Mouse (Mus musculus) E14TG2a.4 (cell line): ENCODE measurements at regions not wholly inside any gene's neighbourhood (a gene's known extent, or its start where the extent isn't known, plus 50 kb on each side); places are given as distances from the start of the nearest gene placed in this dataset.

ENCODE experiments used
- H3K27me3 ChIP-seq: 2 replicates; pipeline ENCODE4 v1.6.1; 2014; ENCODE audit warnings: low read length, control low read depth; ENCODE audit not compliant: insufficient read depth
- H3K36me3 ChIP-seq: 2 replicates; pipeline ENCODE4 v1.6.1; 2014; ENCODE audit warnings: low read length, control low read depth; ENCODE audit not compliant: insufficient read depth
- H3K4me1 ChIP-seq: replicated peaks from 2 replicates; pipeline ENCODE4 v1.6.1; 2014; ENCODE audit warnings: low read depth, low read length, control low read depth
- H3K4me3 ChIP-seq: replicated peaks from 2 replicates; pipeline ENCODE4 v1.5.1; 2014; ENCODE audit warnings: mild to moderate bottlenecking, low read length
- H3K9me3 ChIP-seq: 2 replicates; pipeline ENCODE4 v1.6.1; 2014; ENCODE audit warnings: low read length, control low read depth
- CTCF ChIP-seq: conservative IDR thresholded peaks from 2 replicates; pipeline ENCODE4 v1.5.1; 2014; ENCODE audit warnings: low read length
- NANOG ChIP-seq: IDR thresholded peaks from 2 replicates; pipeline ENCODE4 v1.6.1; 2014; ENCODE audit warnings: borderline replicate concordance, low read length, mixed read lengths
- POU5F1 ChIP-seq: IDR thresholded peaks from 2 replicates; pipeline ENCODE4 v1.6.1; 2014; ENCODE audit warnings: low read length, borderline replicate concordance

DNA sequence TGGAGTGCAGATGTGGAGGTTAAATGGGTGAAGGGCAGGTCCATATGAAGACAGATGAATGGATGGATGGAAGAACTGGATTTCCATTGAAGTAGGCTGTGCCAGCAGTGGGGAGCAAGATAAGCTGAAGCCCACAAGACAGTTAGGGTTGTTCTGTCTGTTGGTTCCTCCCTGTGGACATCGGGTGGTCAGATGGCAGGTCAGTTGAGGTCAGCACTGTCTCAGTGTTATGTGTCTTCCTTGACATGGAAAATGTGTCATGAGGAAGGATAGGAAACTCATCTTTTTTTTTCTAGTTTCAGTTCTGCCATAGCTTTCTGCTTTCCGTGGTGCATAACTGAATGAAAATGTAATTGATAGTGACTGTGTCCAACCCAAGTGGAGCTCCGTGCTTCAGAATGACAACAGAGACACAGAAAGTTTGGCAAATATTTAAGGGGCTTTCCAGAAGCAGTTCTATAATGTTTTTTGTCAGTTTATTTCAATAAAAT lies 297.2 kb downstream of the Ankrd50 start:
- Histone ChIP-seq H3K4me3 (no peak overlapping the region), H3K27me3 (no peaks in the 10 kb centered on the region), H3K9me3 (no peaks in the 10 kb centered on the region), H3K4me1 (no peaks in the 10 kb centered on the region), H3K36me3 (no peaks in the 10 kb centered on the region)
- TF ChIP-seq CTCF (no peak), POU5F1 (no peak), NANOG (no peak)

DNA sequence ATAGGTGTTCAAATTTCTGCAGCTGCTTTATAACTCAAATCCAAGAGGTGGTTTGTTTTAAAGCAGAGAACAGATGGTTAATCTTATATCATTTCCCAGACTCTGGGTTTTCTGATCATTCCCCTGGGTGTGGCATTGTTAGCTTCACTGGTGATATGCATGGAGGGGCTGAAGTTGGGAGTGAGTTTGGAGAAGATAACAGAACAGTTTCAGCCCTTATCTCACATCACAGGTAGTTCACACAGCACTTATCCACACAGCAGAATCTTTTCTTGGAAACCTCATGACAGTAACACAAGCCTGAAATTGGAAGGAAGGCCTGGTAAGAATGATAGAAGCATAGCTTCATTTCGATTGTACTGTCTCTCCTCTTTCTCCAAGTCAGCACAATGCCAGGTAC lies 298.1 kb downstream of the Ankrd50 start:
- Histone ChIP-seq H3K27me3 (no peaks in the 10 kb centered on the region), H3K4me3 (no peak overlapping the region), H3K4me1 (no peaks in the 10 kb centered on the region), H3K36me3 (no peaks in the 10 kb centered on the region), H3K9me3 (no peaks in the 10 kb centered on the region)
- TF ChIP-seq CTCF (no peak), POU5F1 (no peak), NANOG (no peak)

- Histone ChIP-seq H3K4me1 (no peaks in the 10 kb centered on the region), H3K36me3 (no peaks in the 10 kb centered on the region), H3K4me3 (no peak overlapping the region), H3K27me3 (no peaks in the 10 kb centered on the region), H3K9me3 (no peaks in the 10 kb centered on the region)
- TF ChIP-seq CTCF (no peak), NANOG (no peak), POU5F1 (no peak)
These were observed 306.3 kb downstream of the Ankrd50 start for GRCm38 (mm10) chr3:38178295-38178694.

DNA sequence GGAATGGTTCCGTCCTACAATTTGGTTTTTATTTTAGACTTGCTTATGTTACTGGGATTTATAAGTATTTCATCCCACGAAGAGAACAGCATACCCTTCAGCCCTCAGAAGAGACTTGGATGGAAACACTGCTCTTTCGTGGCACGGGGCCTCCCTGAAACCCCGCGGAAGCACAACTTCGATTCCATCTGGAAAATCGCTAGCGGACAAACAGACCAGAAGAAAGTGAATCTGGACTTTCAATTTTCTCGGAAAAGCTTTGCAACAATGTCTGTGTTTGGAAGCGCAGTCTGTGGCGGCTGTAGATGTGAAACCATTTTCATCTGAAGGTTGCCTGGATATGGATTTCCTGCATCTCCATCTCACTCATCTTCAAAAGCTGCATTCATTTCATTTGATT lies 308.7 kb downstream of the Ankrd50 start:
- H3K4me3 ChIP-seq = no peak overlapping the region
- no peaks in the 10 kb centered on the region for H3K36me3 ChIP-seq

GRCm38 (mm10) chr3:38174735-38175280 lies 309.8 kb downstream of the Ankrd50 start:
- TF ChIP-seq CTCF (no peak), NANOG (no peak), POU5F1 (no peak)
- Histone ChIP-seq H3K9me3 (no peaks in the 10 kb centered on the region), H3K27me3 (no peaks in the 10 kb centered on the region), H3K4me1 (peaks cover 3% of the 10 kb centered on the region), H3K36me3 (no peaks in the 10 kb centered on the region), H3K4me3 (no peak overlapping the region)

More for the DNA sequence above, 308.7 kb downstream of the Ankrd50 start:
- TF ChIP-seq CTCF (no peak), POU5F1 (no peak), NANOG (no peak)
- no peaks in the 10 kb centered on the region for H3K27me3 ChIP-seq
- H3K4me1 ChIP-seq = no peaks in the 10 kb centered on the region; the same call in 1 of the 2 replicates
- H3K9me3 ChIP-seq = no peaks in the 10 kb centered on the region

DNA sequence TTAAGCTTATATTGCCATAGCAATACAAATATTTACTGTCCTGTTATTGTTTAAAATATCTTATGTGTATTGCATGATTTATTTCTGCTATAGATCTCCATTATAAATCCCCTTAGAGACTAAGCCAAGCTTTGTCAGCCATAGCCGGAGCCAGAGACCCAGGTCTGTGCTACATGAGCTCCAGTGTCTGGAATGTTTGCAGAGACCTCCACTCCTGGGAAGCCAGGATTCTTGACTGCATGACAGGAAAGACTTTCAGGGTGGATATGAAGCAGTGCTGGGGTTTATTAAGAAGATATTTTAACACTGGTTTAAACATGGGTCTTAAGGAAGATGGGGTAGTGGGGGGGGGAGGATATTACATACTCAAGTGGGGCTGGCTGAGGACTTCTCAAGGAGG lies 332.2 kb downstream of the Ankrd50 start:
- no peak overlapping the region for H3K4me3 ChIP-seq
- H3K36me3 ChIP-seq = no peaks in the 10 kb centered on the region
- H3K9me3 ChIP-seq = no peaks in the 10 kb centered on the region
- no peaks in the 10 kb centered on the region for H3K27me3 ChIP-seq
- no peaks in the 10 kb centered on the region for H3K4me1 ChIP-seq
- TF ChIP-seq POU5F1 (no peak), CTCF (no peak), NANOG (no peak)

GRCm38 (mm10) chr3:38151821-38152220 lies 332.8 kb downstream of the Ankrd50 start:
- H3K4me1 ChIP-seq = no peaks in the 10 kb centered on the region
- H3K4me3 ChIP-seq = no peak overlapping the region
- H3K36me3 ChIP-seq = no peaks in the 10 kb centered on the region
- no peaks in the 10 kb centered on the region for H3K27me3 ChIP-seq
- no peaks in the 10 kb centered on the region for H3K9me3 ChIP-seq
- TF ChIP-seq POU5F1 = no peak
- TF ChIP-seq NANOG = no peak
- TF ChIP-seq CTCF = no peak

DNA sequence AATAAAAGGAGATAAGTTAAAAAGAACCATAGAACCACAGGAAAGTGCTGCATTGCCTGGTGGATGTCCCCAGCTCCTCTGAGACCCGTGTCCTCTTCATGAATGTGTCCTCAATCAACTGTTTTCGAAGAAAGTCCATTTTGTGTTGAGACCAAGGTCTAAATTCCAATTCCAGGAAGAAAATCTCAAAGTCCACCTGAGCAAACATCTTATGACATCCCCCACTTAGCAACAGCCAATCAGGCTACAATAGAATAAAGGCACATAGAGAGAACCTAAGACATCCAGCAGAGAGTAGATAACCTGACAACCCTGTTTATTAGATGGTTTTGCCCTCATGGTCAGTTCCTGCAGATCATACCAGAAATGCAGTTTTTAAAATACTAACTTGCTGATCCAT lies 338.0 kb downstream of the Ankrd50 start:
- no peaks in the 10 kb centered on the region for H3K27me3 ChIP-seq
- H3K36me3 ChIP-seq = no peaks in the 10 kb centered on the region
- H3K9me3 ChIP-seq = no peaks in the 10 kb centered on the region
- TF ChIP-seq CTCF = no peak
- TF ChIP-seq POU5F1 = no peak
- TF ChIP-seq NANOG = no peak
- no peak overlapping the region for H3K4me3 ChIP-seq
- H3K4me1 ChIP-seq = peaks cover 3% of the 10 kb centered on the region; the same call in 1 of the 2 replicates

- Histone ChIP-seq H3K9me3 (no peaks in the 10 kb centered on the region), H3K27me3 (no peaks in the 10 kb centered on the region), H3K4me3 (no peak overlapping the region), H3K4me1 (peaks cover 3% of the 10 kb centered on the region; the same call in 1 of the 2 replicates), H3K36me3 (no peaks in the 10 kb centered on the region)
- TF ChIP-seq NANOG (no peak), CTCF (no peak), POU5F1 (no peak)
These were observed 339.2 kb downstream of the Ankrd50 start for GRCm38 (mm10) chr3:38145444-38145843.
